Mouse (Mus musculus) 416B (cell line): ENCODE data around the gene Diras1.

Experiments used
- DNase-seq: peaks from one replicate; pipeline ENCODE4 v3.0.0; 2011; ENCODE audit warnings: low read depth

Gene Diras1

DNA sequence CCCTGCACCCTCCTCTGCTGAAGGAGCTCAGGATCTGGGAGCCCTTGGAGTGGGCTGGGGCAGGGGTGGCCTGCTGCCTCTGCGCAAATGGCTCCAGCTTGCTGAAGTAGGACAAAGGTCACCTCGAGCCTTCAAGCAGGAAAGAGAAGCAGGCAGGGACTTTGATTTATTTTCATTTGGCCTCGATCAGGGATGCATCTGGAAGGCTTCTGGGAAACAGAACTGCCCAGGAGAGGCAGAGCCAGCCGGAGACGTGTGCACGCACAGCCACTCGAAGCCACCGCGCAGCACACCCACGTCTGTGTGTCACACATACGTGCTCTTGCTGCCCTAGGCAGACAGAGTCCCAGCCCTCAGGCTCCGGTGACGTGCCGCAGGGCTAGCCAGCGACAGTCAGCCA, 53.9 kb downstream of the Diras1 start:
- DNase-seq = no peak

DNA sequence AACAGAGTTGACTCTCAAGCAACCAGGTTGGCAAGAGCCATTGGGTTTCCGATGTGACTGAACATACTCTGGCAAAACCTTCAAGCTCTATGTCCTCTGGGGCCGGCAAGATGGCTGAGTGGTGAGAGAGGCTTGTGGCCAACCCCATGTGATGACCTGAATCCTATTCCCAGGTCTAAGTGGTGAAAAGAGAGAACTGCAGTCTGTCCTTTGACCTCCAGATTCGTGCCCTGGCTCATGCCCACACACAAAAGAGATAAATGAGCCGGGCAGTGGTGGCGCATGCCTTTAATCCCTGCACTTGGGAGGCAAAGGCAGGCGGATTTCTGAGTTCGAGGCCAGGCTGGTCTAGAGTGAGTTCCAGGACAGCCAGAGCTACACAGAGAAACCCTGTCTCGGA, 55.3 kb downstream of the Diras1 start:
- no peak for DNase-seq
